Mouse (Mus musculus) CH12F3 (cell line): ENCODE measurements at regions not wholly inside any gene's neighbourhood (a gene's known extent, or its start where the extent isn't known, plus 50 kb on each side); places are given as distances from the start of the nearest gene placed in this dataset.

Source experiments
- in situ Hi-C: fragments of 300-500 bp; cut with MboI; formaldehyde crosslinking; loops from 2 replicates; pipeline ENCODE4 v1.14.3; 2020; ENCODE audit warnings: low sequenced_read_pairs

GRCm38 (mm10) chr8:126835554-126835953 lies 110.1 kb downstream of the Tomm20 start:
- in situ Hi-C loops, result no loop called here

- in situ Hi-C loops, result no loop called here
Measured at GRCm38 (mm10) chr8:126833471-126834453, 111.9 kb downstream of the Tomm20 start.

- in situ Hi-C loops, result no loop called here
Measured at GRCm38 (mm10) chr8:126833006-126833405, 112.6 kb downstream of the Tomm20 start.

- in situ Hi-C loops, result no loop called here
Measured at GRCm38 (mm10) chr8:126832163-126832978, 113.3 kb downstream of the Tomm20 start.

- in situ Hi-C loops, result no loop called here
Measured at GRCm38 (mm10) chr8:126831312-126832162, 114.1 kb downstream of the Tomm20 start.

GRCm38 (mm10) chr8:126830242-126830530 lies 115.5 kb downstream of the Tomm20 start:
- in situ Hi-C loops, result no loop called here

- in situ Hi-C loops, result no loop called here
Measured at GRCm38 (mm10) chr8:126829376-126830241, 116.0 kb downstream of the Tomm20 start.

- in situ Hi-C loops, result no loop called here
Measured at GRCm38 (mm10) chr8:126827681-126828383, 117.8 kb downstream of the Tomm20 start.

- in situ Hi-C loops, result no loop called here
Measured at GRCm38 (mm10) chr8:126826328-126827285, 119.0 kb downstream of the Tomm20 start.

- in situ Hi-C loops, result no loop called here
Measured at GRCm38 (mm10) chr8:126825877-126826276, 119.8 kb downstream of the Tomm20 start.

GRCm38 (mm10) chr8:126824575-126825208 lies 121.0 kb downstream of the Tomm20 start:
- in situ Hi-C loops, result no loop called here

GRCm38 (mm10) chr8:126822269-126822668 lies 123.4 kb downstream of the Tomm20 start:
- in situ Hi-C loops, result no loop called here

- in situ Hi-C loops, result no loop called here
Measured at GRCm38 (mm10) chr8:126821279-126821678, 124.4 kb downstream of the Tomm20 start.

GRCm38 (mm10) chr8:126820502-126820901 lies 125.1 kb downstream of the Tomm20 start:
- in situ Hi-C loops, result no loop called here

GRCm38 (mm10) chr8:126819261-126819660 lies 126.4 kb downstream of the Tomm20 start:
- in situ Hi-C loops, result no loop called here

- in situ Hi-C loops, result no loop called here
Measured at GRCm38 (mm10) chr8:126816155-126816554, 129.5 kb downstream of the Tomm20 start.

GRCm38 (mm10) chr8:126814427-126814826 lies 131.2 kb downstream of the Tomm20 start:
- in situ Hi-C loops, result no loop called here

GRCm38 (mm10) chr8:126813621-126814020 lies 132.0 kb downstream of the Tomm20 start:
- in situ Hi-C loops, result no loop called here
